Mouse (Mus musculus) C2C12 (cell line): ENCODE data around the gene Dbh. TPM values are rescaled to one million over a fixed set of nuclear protein-coding genes. Genes with fewer than 3 reads are reported as not detected.

Experiments used
- H3K27me3 ChIP-seq: one replicate; pipeline ENCODE4 v1.6.1; 2011; ENCODE audit not compliant: control insufficient read depth, insufficient read depth, insufficient read length
- H3K36me3 ChIP-seq: one replicate; pipeline ENCODE4 v1.6.1; 2011; ENCODE audit not compliant: control insufficient read depth, insufficient read depth
- H3K4me3 ChIP-seq: one replicate; pipeline ENCODE4 v1.5.1; 2011; ENCODE audit warnings: mild to moderate bottlenecking, control low read depth; ENCODE audit not compliant: poor library complexity, insufficient read depth, severe bottlenecking
- H3K79me2 ChIP-seq: one replicate; pipeline ENCODE4 v1.6.1; 2011; ENCODE audit not compliant: control insufficient read depth, insufficient read depth
- H3K79me3 ChIP-seq: one replicate; pipeline ENCODE4 v1.6.1; 2011; ENCODE audit warnings: low read depth, control low read depth
- H3ac ChIP-seq: one replicate; pipeline ENCODE3; 2011; ENCODE audit warnings: low read depth; ENCODE audit not compliant: control insufficient read depth, insufficient read length
- CEBPB ChIP-seq: IDR thresholded peaks from one replicate; pipeline ENCODE4 v1.6.1; 2011; ENCODE audit warnings: low read depth, mild to moderate bottlenecking, control low read depth, moderate library complexity
- CTCF ChIP-seq: IDR thresholded peaks from one replicate; pipeline ENCODE4 v1.5.1; 2011; ENCODE audit not compliant: control insufficient read depth, insufficient read depth, insufficient read length
- FOSL1 ChIP-seq: IDR thresholded peaks from one replicate; pipeline ENCODE4 v1.8.0; 2011; ENCODE audit warnings: mild to moderate bottlenecking, low read length; ENCODE audit not compliant: poor library complexity, insufficient read depth, severe bottlenecking
- MAX ChIP-seq: IDR thresholded peaks from one replicate; pipeline ENCODE4 v1.6.1; 2011; ENCODE audit warnings: mild to moderate bottlenecking, control low read depth
- MYOD1 ChIP-seq: IDR thresholded peaks from one replicate; pipeline ENCODE4 v1.6.1; 2011; ENCODE audit warnings: low read depth; ENCODE audit not compliant: control insufficient read depth, insufficient read length
- MYOG ChIP-seq: IDR thresholded peaks from one replicate; pipeline ENCODE4 v1.6.1; 2011; ENCODE audit not compliant: control insufficient read depth, insufficient read length; ENCODE audit errors: extremely low read depth
- USF1 ChIP-seq: IDR thresholded peaks from one replicate; pipeline ENCODE4 v1.6.1; 2011; ENCODE audit warnings: low read depth, mild to moderate bottlenecking, control low read depth, moderate library complexity
- polyA plus RNA-seq: library from polyadenylated mRNA; unstranded; fragments of >200 nt; fragmentation: generic; extraction: Trizol; gene quantifications from one replicate; pipeline ENCODE4 v1.2.1, GENCODE M21; 2012; ENCODE audit warnings: missing spikeins

Dbh gene
- polyA plus RNA-seq, 1 experiment, result 0.06 TPM

- H3K79me2 ChIP-seq, result no peaks in the 10 kb centered on the region
- H3ac ChIP-seq, result no peak overlapping the region
- no peaks in the 10 kb centered on the region for H3K27me3 ChIP-seq
- H3K36me3 ChIP-seq, result no peaks in the 10 kb centered on the region
- H3K4me3 ChIP-seq, result no peak overlapping the region
- H3K79me3 ChIP-seq, result no peaks in the 10 kb centered on the region
- TF ChIP-seq MAX (no peak), CEBPB (no peak), USF1 (no peak), MYOD1 (no peak), MYOG (no peak), FOSL1 (no peak), CTCF (no peak)
These were observed 45.7 kb downstream of the Dbh start for GRCm38 (mm10) chr2:27210676-27211210.

DNA sequence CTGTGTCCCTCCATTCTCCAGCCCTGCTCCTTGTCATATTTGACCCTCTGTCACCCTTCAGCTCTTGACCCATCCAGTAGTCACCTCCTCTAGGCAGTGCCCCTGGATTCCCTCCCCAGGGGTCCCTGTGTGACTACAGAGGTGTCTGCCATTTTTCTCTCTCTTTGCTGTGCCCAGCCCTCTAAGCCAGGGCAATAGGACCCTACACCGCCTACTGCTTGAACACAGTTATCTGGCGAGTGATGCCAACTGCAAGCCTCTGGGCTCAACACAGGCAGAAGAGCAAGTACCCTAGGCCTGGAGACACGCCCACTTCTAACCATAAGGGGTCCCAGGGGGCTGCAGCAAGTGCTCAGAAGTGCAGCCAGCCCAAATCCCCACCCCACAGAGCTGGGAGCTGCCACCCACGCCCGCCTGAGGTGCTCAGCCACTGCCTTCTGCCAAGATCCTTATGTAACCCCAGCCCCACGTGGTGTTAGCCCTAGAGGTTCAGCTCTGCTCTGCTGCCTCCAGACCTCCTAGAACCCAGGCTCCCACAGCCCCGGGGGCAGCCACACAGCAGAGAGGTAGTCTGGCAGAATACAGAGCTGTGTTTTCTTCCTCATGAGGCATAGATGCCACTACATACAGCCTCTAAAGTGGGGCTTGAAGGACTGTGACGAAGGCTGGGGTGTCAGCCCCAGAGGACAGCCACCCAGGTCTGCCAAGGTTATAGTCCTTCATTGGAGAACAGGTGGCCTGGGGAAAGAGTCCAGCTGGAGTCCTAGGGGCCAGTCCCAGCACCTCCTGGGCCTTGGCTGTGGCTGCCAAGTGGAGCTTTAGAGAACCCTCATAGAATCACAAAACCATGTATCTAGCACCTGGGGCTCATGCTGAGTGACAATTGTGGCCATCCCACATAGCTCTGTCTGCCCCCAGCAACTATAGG is 47.2 kb downstream of the Dbh start:
- Histone ChIP-seq H3K27me3 (no peaks in the 10 kb centered on the region), H3K79me3 (no peaks in the 10 kb centered on the region), H3K36me3 (no peaks in the 10 kb centered on the region), H3K4me3 (no peak overlapping the region), H3ac (no peak overlapping the region), H3K79me2 (no peaks in the 10 kb centered on the region)
- TF ChIP-seq CTCF (no peak), USF1 (peak; percentile 23), MAX (no peak), MYOD1 (no peak)

DNA sequence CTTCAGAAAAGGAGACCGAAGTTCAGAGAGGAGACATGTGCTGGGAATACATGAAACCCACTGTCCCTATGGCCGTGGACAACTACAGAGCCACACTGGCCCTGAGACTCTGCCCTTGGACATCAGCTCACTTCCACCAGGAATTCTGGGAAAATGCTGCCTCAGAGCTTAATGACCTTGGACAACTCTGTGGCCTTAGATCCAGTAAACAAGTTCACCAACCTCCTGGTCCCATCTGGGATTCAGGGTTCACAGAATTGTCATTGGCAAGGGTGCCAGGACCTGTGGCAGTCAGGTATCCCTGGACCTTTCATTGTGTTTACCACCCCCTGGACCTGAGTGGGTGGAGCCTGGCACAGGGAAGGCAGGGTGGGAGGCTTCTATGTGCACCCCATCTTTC is 50.5 kb downstream of the Dbh start:
- Histone ChIP-seq H3K79me3 (no peaks in the 10 kb centered on the region), H3ac (no peak overlapping the region), H3K27me3 (no peaks in the 10 kb centered on the region), H3K79me2 (no peaks in the 10 kb centered on the region), H3K4me3 (no peak overlapping the region), H3K36me3 (no peaks in the 10 kb centered on the region)
- TF ChIP-seq MAX, result no peak
- TF ChIP-seq CTCF, result no peak
- no peak for TF ChIP-seq MYOD1
- no peak for TF ChIP-seq CEBPB
- no peak for TF ChIP-seq USF1
- TF ChIP-seq MYOG, result no peak
- TF ChIP-seq FOSL1, result no peak

DNA sequence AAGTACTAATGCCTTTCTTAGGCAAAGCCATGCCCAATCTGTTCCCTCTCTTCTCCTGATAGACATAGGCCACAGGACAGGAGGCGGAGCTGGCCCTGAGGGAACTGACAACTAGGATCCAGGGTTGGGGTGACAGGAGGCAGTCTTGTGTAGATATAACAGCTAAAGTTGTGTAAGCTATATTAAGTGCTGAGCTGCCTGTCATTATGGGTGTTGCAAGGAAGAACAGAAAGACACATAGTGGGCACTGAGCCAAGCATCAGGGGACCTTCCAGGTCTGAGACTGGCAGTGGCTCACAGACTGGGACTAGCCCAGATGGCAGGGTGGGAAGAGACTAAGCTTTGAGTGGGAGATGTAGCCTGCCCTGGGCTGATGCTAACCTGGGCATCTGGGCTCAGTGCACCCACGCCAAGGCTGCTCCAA is 53.1 kb downstream of the Dbh start:
- TF ChIP-seq FOSL1 (no peak), CTCF (no peak), MAX (no peak), MYOG (no peak), MYOD1 (no peak), USF1 (no peak), CEBPB (no peak)
- no peaks in the 10 kb centered on the region for H3K27me3 ChIP-seq
- H3K36me3 ChIP-seq, result no peaks in the 10 kb centered on the region
- no peak overlapping the region for H3ac ChIP-seq
- H3K4me3 ChIP-seq, result no peak overlapping the region
- no peaks in the 10 kb centered on the region for H3K79me2 ChIP-seq
- no peaks in the 10 kb centered on the region for H3K79me3 ChIP-seq

- Histone ChIP-seq H3ac (no peak overlapping the region), H3K4me3 (no peak overlapping the region), H3K79me2 (no peaks in the 10 kb centered on the region), H3K36me3 (no peaks in the 10 kb centered on the region), H3K79me3 (no peaks in the 10 kb centered on the region), H3K27me3 (no peaks in the 10 kb centered on the region)
- TF ChIP-seq CTCF, result no peak
- TF ChIP-seq MAX, result no peak
- TF ChIP-seq MYOD1, result no peak
- TF ChIP-seq CEBPB, result no peak
- no peak for TF ChIP-seq USF1
- TF ChIP-seq MYOG, result no peak
- TF ChIP-seq FOSL1, result no peak
These were observed 53.5 kb downstream of the Dbh start for GRCm38 (mm10) chr2:27218569-27218968.
